Mouse (Mus musculus) urinary bladder, adult 2 months (tissue): ENCODE data around the gene Prph2. TPM values are rescaled to one million over a fixed set of nuclear protein-coding genes. Genes with fewer than 3 reads are reported as not detected.
A peak's percentile ranks its signal among the peaks of the same experiment; 100 is the strongest.

Experiments
- DNase-seq: peaks from one replicate; pipeline ENCODE4 v3.0.0; 2022; ENCODE audit warnings: low spot score
- polyA plus RNA-seq: library from polyadenylated mRNA; depleted of rRNA; stranded (reverse); fragments of >200 nt; gene quantifications from 2 replicates; pipeline ENCODE4 v1.2.3, GENCODE M21; 2012; rRNA removed

Gene Prph2
- not detected in 2 replicates for polyA plus RNA-seq

DNA sequence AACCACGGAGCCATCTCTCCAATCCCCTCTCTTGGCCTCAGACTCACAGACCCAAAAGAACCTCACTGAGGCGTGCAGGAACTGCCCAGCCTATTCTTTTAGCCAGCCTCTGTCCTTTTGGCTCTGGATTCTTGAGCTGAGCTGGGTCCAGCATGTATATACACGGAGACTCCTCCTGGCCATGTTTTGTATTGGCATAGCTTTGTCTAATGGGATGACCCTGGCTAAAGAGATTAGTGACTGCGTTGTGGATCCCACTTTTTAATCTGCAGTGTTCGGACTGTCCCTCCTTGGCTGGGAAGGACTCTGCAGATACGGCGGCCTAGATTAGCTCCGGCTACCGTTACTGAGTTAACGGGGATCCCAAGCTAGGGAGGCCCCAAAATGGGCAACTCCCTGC, at the start of gene Prph2:
Gene Prph2, plus strand, starts transcription at position 274 of the 400 bp plus-strand sequence.
- no peak for DNase-seq

DNA sequence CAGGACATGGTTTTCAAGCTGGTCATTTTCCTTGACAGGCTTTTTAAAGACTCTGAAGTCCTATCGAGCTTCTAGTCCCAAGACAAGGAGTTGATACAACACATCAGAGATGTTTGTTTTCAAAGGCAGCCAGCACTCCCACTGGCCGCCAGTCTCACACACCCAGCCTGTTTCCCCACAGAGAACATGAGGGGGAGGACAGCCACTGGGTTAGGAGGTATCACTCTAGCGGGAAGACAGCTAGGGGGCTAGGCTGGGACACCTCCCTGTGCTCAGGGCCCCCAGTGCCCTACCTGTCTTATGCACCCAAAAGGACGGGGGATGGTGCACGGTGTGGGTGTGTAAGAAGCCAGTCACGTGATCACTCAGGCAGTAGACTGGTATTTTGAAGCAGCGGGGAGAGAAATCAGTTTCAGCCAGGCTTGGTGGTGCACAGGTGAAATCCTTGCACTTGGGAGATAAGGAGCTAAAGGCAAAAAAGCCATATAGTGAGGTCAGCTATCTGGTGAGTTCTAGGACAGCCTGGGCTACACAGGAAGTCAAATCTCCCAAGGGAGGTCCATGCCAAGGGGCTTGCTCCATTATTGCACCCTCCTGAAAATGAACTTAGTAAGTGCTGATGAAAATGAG, 45.6 kb upstream of the Prph2 start:
- DNase-seq: no peak

DNA sequence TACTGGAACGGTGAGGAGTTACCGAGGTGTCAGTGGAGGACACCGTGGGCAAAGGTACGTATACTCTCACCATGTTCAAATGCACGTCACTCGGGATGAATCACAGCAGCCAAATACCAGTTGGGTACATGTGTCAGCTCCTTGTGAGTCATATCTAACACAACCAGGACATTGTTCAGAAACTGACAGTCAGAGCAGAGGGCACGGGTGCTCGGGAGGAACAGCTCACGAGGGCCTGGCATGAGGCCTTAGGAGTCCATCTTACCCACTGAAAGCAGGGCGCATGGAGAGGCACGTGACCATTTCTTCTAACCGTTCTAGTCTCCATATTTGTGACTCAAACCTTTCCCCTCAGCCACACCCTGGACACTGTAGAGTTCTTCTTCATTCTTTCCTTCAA, 43.4 kb upstream of the Prph2 start:
- DNase-seq: no peak

DNA sequence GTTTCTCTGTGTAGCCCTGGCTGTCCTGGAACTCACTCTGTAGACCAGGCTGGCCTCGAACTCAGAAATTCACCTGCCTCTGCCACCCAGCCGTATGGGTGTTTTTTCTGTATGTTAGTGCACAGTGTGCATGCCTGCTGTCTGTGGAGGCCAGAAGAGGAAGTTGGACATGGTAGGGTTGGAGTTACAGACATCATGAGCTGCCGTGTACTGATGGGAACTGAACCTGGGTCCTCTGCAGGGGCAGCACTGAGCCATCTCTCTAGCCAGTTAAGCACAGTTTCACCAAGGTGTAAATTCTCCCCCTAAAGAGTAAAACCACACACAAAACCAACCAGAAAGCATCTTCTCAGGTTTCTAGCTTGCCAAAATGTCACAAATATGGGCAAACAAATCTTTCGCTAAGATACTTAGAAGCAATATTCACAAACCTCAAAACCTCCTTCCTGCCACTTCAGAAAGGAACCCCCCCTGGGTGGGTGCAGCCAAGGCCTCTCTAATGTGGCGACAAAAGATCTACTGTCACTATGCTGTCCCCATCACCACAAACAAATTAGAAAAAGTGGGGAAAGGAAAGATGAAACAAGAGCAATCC, 40.0 kb upstream of the Prph2 start:
- no peak for DNase-seq

DNA sequence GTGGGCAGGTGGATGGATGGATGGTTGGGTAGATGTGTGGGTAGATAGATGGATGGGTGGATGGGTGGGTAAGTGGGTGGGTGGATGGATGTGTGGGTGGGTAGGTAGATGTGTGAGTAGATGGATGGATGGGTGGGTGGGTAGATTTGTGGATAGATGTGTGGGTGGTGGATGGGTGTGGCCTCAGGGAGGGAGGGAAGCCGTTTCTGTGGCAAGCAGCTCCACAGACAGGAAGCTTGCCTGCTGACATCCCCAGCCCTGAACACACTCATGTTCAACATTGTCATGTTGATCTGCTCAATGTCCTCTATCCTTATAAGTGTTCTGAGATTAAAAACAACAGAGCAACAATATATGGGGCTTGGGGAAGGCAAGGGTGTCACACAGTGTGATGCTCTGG, 39.3 kb upstream of the Prph2 start:
- no peak for DNase-seq

DNA sequence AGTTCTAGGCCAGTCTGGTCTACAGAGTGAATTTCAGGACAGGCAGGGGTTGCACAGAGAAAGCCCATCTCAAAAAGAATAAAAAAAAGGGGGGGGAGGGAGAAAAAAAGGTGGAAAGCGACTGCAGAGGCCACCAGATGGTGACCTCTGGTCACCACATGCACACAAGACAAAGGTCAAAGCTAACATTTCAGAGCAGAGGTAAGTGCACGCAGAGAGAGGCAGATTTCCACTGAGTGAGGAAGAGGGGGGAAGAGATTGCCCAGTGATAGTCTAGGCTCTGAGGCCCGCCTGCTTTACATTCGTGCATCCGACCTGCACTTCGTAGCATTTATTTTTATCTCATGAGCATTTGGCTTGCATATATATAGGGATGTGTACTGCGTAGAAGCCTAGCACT, 37.5 kb upstream of the Prph2 start:
- DNase-seq: no peak

DNA sequence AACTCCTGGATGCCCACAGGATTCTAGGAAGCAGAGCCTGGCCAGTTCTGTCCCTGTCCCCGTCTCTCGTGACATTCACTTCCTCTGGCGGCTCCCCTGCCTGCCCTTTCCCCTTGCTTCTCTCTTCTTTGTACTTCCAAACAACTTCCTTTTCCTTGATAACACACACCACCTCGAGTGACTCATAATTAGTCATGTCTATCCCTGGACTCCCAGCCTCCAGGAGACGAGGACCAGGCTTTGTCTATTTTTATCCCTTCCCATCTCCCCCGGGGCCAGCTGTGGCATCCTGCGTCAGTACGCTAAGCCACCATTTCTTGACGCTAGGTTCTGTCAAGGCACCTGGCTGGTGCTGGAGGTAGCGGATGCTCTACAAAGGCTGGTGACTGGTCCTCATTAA, 36.1 kb upstream of the Prph2 start:
- no peak for DNase-seq

DNA sequence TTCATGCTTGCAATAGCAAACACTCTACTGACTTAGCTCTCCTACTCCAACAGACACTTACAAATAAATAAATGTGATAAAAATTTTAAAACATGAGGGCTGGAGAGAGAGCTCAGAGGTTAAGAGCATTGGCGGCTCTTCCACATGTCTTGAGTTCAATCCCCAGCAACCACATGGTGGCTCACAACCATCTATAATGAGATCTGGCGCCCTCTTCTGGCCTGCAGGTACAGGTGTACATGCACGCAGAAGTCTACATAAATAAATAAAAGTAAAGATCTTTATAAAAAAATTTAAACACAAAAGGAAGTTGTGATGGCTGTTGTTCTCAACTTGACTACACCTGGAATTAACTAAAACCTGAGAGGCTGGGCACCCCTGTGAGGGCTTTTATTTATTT, 34.6 kb upstream of the Prph2 start:
- DNase-seq: no peak

DNA sequence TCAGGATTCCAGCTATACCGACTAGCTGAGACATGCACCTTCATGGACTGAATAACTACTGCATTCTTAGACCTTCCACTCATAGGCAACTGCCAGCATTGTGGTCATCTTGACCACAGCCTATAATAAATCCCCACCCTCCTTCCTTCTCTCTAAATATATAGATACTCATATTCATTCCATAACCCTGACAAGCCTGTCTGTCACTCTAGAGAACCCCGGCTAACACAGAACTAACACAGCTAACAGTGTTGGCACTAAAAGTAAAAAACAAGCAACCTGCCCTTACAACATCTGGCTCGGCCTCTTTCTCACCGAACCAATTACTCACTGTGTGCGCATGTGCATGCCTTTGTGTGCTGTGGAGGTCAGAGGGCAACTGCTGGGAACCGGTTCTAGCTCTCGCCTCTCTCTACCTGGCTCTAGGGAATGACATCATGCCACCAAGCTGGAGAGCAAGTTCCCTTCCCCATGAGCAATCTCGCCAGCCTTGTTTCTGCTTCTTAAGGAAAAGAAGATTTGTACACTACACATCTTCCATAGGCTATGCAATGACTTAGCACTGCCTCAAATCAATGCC, 33.8 kb upstream of the Prph2 start:
- DNase-seq: no peak

DNA sequence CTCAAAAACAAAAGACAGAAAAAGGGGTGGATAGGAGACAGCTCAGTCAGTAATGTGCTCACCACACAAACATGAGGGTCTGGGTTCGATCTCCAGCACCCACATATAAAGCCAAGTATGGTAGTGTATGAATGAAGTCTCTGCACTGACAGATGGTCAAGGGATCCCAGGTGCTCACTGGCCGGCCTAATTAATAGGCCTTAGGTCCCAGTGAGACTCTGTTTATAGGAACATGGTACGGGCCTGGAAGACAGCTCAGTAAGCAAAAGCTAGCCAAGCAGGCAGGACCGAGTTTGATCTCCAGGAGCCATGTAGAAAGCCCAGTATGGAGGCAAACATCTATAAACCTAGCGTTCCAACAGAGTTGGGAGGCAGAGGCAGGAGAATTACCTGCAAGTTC, 33.2 kb upstream of the Prph2 start:
- DNase-seq: no peak

DNA sequence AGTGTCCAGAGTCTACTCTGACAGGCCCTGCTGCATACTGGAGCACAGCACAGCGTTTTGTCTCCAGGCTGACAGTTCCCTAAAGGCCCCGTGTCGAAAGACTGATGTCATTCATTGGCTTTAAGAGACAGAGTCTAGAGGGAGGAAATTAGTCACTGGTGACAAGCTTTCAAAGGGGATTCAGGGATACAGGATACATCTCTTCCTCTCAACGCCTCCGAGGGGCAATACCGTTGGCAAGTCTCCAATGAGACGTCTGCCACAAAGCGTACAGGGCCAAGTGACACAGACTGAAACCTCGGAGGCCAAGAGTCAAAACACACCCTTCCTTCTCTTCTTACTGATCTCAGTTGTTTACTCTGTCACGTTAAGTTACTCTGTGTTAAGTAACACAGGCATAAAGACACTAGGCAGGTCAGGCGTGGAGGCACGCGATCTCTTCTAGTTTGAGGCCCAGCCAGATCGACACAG, 30.4 kb upstream of the Prph2 start:
- no peak for DNase-seq

DNA sequence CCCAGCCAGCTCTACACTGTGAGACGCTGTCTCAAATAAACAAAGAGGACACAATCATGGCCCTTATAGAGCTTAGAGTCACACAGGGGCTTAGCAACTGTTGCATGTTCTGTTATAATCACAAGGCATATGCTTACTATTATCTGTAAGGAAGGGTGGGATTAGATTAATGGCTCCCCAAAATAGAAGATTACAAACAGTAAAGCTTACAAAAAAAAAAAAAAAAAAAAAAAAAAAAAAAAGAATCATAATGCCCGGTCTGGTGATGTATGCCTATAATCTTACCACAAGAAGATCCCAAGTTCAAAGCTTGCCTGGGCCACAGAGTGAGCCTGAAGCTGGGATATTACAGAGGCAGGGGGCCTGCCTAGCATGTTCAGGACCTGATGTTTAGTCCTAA, 29.9 kb upstream of the Prph2 start:
- DNase-seq: no peak

DNA sequence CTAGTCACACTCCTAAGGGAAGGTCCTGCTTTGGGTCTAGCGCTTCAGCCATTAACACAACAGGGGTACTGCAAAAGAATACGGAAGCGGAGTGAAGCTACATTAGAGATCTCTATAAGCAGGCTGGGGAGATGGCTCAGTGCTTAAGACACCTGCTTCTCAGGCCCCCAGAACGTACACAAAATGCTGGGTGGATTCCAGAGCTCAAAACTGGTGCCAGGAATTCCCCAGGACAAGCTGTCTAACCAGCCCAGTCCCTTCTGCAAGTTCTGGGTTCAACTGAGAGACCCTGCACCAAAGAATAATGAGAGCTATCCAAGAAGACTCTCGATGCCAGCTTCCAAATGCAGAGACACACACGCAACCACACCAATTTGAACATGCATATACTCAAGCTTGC, 28.5 kb upstream of the Prph2 start:
- DNase-seq: no peak

DNA sequence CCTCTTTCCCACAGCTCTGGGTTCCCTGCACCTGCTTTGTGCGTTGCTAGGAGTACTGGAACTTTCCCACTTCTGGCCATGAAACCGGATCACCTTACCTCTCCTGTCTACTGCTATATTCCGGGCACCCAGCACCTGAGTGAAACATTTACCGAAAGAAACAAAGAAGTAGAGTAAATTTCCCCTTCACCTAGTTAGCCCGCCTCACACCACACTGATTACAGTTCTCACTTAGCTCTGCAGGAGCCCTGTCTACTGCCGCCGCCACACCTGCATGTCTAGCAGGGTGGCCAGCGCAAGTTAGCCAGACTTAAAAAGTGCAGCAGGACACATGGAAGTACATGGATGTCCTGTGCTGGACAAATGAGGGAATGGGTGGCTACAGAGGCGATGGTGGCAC, 27.2 kb upstream of the Prph2 start:
- DNase-seq: no peak

DNA sequence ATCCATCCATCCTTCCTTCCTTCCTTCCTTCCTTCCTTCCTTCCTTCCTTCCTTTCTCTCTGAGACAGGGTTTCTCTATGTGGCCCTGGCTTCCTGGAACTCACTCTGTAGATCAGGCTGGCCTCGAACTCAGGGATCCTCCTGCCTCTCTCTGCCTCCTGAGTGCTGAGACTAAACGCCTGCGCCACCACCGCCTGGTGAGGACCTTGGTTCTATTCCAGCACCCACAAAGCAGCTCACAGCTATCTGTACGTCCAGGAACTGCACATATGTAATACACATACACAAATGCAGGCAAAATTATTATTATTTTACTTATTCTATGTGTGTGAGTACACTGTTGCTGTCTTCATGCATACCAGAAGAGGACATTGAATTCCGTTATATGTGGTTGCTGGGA, 25.5 kb upstream of the Prph2 start:
- no peak for DNase-seq

DNA sequence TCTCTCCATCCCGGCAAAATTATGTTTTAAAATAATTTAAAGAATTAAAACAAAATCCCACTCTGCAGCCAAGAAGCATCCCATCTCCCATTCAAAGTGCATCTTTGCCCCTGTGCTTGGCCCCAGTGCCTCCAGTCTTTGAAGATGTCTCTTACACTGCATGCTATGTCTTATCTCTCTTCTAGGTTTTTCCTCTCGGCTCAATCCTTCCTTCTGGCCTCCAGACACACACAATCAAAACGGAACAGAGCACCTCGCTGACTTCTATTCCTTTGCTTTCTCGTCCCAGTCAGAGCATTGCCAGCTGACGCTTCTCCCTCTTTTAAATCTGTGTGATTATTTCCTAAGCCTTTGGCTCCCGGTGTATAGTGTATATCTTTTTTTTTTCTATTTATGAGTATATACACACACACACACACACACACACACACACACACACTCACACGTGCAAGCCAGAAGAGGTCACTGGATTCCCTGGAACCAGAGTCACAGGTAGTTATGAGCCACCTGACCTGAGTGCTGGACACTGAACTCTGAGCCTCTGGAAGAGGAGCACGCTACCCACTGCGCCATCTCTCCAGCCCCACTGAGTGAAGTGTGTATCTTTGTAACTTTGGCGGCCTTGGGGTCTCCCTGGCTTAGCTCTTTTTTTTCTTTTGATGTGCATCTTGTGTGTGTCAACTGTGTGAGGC, 24.9 kb upstream of the Prph2 start:
- DNase-seq: no peak

DNA sequence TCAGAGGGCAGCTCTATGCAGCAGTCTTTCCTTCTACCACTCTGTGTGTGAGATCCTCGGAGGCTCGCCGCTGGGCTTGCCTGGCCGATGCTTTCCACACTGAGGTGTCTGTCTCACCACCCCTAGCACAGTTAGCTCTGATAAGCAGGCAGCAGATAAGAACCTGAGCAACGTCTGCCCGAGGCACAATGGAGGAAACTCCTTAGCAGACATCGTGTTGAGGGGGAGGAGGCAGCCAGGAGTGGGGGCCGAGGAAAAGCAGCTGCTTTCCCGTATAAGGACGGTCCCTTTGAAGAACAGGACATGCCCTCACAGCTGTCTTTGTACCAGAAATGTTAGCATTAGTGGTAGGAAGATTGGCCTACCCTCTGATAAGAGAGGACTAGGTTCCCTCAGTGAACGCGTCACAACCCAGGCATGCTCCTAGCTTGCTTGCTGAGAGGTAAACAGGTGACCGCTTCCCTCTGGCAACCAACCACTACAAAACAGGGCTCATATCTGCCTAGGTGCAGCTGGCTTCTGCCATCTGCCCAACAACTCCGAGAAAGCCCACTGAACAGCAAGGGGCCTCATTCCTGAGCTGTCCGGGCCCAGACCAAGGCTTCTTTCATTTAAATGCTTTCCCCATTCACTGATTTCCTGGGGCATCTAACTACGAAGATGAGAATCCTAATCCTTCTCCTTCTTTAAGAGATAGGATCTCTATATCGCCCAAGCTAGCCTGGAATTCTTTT, 24.2 kb upstream of the Prph2 start:
- DNase-seq: no peak

DNA sequence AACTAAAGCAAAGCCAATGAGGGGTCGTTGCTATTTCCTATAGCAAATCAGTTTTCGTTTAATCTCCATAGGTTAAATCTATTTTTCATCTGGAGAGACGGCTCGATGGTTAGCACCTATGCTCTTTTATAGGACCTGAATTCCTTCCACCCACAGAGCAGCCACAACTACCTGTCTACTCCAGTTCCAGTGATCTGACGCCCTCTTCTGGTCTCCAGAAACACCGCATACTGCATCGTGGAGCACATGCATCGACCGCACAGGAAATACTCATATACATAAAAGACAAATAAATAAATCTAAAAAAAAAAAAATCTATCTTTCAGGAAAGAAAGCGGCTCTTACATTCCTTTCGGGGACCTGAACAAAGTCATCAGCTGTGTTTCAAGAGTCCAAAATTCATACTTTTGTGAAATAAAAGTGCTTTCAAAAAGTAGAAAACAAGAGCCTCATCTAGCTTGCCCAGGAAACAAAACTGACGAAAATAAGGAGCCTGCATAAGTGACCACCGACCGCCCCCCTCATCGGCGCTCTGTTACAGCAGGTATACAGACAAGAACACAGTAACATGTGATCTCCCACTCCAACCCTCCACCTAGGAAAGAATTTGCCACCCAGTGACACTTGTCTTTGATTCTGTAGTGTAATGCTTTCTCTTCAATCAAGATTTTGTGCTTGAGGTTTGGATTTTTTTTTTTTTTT, 21.6 kb upstream of the Prph2 start:
- no peak for DNase-seq

DNA sequence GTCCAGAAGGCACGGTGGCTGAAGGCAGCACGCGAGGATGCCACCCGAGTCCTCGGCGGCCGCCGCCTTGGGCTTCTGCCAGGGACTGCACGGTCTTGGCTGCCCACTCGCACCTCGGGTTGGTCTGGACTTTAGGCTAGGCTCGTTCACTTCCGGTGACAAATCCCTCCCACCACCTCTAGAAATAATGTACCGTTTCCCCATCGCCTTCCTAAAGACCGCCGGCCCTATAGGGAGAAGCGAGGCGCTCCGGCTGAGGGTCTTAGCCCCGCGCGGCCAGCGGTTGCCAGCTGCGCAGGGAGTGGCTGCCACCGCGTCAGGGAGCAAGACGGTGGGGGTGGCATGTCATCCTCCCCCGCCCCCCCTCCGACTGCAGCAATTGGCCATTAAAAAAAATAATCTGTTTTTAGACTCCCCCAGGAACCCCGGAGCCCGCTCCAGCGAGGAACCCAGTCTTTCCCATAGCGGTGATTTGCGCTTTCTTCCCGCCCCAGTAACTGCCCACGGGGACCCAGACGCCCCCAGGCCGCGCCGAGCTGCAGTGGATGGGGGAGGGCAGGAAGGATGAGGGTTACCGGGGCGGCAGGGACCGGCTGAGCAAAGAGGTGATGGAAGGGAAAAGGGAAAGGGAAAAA, 20.7 kb upstream of the Prph2 start:
- peak; percentile 62 for DNase-seq

DNA sequence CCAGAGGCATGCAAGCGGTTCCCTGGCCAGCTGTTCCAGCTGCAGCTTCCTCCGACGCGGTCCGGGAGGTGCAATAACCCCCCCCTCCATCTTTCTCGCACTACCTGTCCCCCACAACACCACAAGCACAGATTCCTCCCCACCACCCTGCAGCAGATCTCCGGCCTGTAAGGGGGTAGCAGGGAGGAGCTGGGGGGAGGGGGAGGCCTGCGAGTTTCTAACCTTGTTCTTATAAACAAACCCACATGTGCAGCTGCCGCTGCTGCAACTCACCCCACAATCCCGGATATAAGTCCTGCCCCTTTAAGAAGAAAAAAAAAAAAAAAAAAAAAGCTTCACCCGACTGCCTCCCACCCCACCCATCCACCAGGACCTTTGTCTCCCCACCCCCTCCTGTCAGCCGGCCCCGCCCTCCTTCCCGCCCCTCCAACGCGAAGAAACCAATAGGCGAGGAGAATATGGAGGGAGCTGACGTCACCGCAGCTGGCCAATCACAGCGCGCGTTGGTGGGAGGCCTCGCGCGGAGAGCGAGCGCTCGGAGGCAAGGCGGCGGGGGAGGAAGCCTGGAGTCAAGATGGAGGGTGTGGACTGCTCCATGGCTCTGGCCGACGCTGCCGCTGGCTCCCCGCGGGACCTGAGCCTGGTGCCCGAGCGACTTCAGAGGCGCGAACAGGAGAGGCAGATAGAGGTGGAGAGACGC, 20.0 kb upstream of the Prph2 start, which contains the start of gene Tbcc:
Gene Tbcc, plus strand, starts transcription at position 569 of the 700 bp plus-strand sequence.
- peak; percentile 91 for DNase-seq
